Mouse (Mus musculus) cerebellum, adult 2 months (tissue): ENCODE measurements at regions not wholly inside any gene's neighbourhood (a gene's known extent, or its start where the extent isn't known, plus 50 kb on each side); places are given as distances from the start of the nearest gene placed in this dataset.

Source experiments
- CTCF ChIP-seq: fragments of 200-500 bp; IDR thresholded peaks from 2 replicates; pipeline ENCODE4 v1.5.1; 2011; ENCODE audit warnings: low read depth, mild to moderate bottlenecking, control low read depth, low read length, moderate library complexity, borderline replicate concordance; ENCODE audit not compliant: insufficient read depth
- POLR2A ChIP-seq: fragments of 200-500 bp; IDR thresholded peaks from 2 replicates; pipeline ENCODE4 v1.6.1; 2011; ENCODE audit warnings: low read length, control low read depth, borderline replicate concordance; ENCODE audit not compliant: insufficient read depth

DNA sequence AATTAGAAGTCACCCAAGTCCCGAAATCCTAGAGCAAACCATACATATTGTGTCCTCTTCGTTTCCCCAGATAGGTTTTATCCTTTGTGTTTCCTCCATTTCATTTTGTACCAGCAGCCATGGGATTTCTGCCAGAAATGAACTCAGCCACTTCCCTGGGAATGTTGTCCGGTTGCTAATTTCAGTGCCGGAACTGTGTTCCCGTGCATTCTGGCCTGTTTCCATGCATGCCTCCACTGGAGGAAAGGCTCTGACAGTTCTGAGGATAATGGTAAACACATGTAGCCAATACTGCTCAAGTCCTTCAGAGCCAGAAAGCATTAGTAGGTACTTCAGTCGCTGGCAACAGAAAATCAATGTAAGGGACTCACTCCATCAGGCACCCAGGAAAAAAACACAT is 112.8 kb upstream of the Tbx18 start:
- no peak for TF ChIP-seq CTCF
- no peak for TF ChIP-seq POLR2A
